Mouse (Mus musculus): ENCODE measurements around the gene Neurod2. TPM values are rescaled to one million over a fixed set of nuclear protein-coding genes. Genes with fewer than 3 reads are reported as not detected.
A peak's percentile ranks its signal among the peaks of the same experiment; 100 is the strongest.

Neurod2 gene
- total RNA-seq (2021), result not detected
- long read RNA-seq, experiment 1, result 0 reads
- long read RNA-seq, experiment 2, result 0 reads

GRCm38 (mm10) chr11:98329081-98329959, at the start of gene Neurod2:
Gene Neurod2 (minus strand): TSS chr11:98329648.
- intact Hi-C loops (cut with DNase I), result no loop called here
- DNase-seq, result no peak

- intact Hi-C loops (cut with DNase I), result no loop called here
- peak in 1 of 2 experiments; percentile 36 for DNase-seq
These were observed 48.3 kb upstream of the Neurod2 start for GRCm38 (mm10) chr11:98377787-98378186.

GRCm38 (mm10) chr11:98376756-98377155, 47.3 kb upstream of the Neurod2 start:
- intact Hi-C loops (cut with DNase I), result no loop called here

DNA sequence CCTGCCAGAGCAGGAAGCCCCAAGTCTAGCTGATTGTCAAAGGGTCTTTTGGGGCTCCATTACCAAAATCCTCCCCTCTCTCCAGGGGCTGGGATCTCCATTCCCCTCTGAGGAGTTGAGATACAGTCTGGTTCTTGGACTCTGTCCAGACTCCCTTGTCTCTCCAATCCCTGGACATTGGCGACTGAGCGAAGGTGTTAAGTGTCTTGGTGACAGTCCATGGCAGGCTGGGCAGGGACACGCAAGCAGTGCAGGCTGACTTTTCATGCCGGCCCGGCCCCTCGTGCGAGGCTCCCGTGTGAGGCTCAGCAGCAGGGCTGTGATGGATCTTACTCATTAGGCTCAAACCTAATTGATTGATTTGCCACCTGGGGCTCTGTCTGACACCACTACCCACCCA, 44.8 kb upstream of the Neurod2 start:
- no peak for DNase-seq
- intact Hi-C loops (cut with DNase I), result no loop called here

More at GRCm38 (mm10) chr11:98376756-98377155, 47.3 kb upstream of the Neurod2 start:
- no peak for DNase-seq

DNA sequence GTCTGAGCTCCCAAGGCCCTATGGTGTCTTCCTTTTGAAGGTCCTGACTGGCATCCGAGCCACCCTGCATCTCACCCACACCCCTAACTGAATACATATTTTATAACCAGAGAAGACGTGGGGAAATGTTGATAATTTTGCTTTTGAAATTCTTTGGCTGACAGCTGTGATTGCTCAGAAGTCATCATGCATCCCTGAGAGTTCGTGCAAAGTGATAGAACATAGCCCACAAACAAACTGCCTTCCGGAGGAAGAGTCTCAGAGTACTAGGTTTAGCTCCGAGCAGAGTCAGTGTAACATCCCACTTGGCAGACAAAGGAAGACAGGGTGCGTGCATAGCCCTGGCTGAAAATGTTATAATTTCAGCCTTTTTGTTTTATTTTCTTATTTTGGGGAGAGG, 43.8 kb upstream of the Neurod2 start:
- no peak for DNase-seq
- intact Hi-C loops (cut with DNase I), result no loop called here

DNA sequence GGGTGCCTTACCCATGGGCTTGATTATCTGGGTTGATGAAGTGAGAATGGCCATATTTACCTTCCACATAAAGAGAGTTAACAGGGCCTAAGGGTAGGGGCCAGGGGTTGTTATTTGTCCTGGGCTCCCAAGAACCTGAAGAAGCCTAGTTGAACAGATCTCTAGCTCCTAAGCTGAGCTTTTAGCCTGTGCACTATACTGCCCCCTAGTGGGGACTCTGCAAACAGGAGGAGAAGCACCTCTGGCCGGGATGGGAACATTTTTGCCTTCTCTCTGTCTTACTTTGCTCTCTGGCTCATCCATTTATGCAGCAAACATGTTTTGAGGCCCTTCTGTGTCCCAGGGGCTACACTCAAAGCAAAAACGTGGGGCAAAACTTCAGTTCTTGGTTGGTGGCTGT, 43.0 kb upstream of the Neurod2 start:
- peak in 1 of 2 experiments; percentile 57 for DNase-seq
- intact Hi-C loops (cut with DNase I), result no loop called here

DNA sequence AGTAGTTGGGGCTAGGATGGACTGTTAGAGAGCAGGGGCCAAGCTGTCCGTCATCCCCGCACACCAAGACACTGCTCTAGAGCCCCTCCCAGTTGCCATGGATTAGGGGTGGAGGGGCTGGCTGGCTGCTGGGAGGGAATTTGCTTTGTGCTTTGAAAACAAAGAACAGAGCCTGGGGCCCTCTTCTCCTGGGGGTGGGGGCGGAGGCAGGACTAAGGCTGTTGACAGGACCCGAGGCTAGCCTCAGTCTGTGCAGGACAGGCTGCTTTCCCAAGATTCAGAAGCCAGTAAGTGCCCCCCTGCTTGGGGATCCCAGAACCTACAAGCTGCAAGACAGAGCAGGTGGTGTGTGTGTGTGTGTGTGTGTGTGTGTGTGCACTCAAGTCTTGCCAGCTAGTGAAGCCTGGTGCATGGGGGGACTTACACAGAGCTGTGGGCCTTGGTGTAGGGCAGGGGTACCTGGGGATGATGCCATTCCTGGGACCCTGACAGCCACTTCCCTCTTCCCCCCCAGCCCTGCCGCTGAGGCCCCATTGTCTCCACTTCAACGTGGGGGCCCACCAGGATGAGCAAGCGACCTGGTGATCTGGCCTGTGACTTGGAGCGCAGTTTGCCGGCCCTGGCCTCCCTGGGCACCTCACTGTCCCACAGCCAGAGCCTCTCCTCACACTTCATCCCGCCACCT, 42.2 kb upstream of the Neurod2 start:
- intact Hi-C loops (cut with DNase I), result loop anchor here (1.0 kb wide), 1 partner anchor 26 kb away; no protein-coding TSS in a partner anchor

GRCm38 (mm10) chr11:98370588-98370987, 41.1 kb upstream of the Neurod2 start:
- intact Hi-C loops (cut with DNase I), result no loop called here
- no peak for DNase-seq

More for the DNA sequence above, 42.2 kb upstream of the Neurod2 start:
- no peak for DNase-seq

DNA sequence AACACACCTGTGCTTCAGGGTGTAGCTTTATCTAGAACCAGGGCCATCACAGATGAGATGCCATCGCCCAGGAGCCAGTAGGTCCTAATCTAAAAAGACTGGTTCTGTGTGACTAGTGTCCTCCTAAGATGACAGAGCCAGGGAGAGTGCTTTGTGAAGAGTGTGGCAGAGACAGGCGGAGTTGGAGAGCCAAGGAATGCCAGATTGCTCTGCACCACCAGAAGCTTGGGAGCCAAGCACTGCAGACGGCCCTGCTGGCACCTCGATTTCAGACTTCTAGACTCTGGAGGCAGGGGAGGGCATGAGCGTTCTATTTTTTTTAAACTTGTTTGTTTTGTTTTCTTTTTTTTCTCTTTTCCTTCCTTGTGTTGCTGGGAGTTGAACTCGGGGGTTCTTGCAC, 39.9 kb upstream of the Neurod2 start:
- DNase-seq, result no peak
- intact Hi-C loops (cut with DNase I), result no loop called here

GRCm38 (mm10) chr11:98367863-98368186, 38.4 kb upstream of the Neurod2 start:
- intact Hi-C loops (cut with DNase I), result no loop called here
- DNase-seq, result no peak

- intact Hi-C loops (cut with DNase I), result no loop called here
- no peak for DNase-seq
These were observed 37.9 kb upstream of the Neurod2 start for GRCm38 (mm10) chr11:98367171-98367862.

DNA sequence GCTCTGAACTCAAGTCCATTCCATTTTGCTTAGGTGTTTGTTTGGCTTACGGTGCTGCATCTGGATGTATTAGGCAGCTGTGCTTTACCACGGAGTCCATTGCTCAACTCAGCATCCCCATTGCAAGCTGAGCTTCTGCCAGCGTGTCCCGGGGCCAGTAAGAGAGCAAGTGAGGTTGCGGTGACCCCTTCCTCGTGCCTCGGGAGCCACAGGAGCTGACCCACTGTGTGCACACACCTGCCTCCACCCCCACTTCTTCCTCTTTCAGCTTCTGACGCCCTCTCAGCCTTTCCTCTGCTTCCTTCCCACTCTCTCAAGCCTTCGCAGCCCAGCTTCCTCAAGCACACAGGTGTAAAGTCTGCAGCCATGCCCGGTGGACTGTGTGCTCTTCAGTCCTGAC, 36.8 kb upstream of the Neurod2 start:
- intact Hi-C loops (cut with DNase I), result no loop called here
- no peak for DNase-seq

DNA sequence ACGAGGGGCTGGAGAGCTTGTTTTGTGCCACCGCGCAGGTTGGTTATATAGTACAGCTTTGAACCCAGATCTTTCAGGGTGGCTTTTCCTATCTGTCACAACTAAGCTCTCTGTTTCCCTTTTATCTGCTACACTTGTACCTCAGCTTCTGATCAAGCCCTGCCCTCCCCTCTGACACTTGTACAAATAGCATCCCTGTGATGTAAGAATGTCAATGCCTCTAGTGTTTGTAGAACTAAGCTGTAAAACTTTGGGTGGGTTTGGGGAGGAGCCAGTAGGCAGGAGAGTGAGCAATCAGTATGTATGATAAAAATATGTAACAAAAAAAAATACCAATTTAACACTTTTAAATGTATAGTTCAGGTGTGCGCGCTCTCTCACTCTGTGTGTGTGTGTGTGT, 35.0 kb upstream of the Neurod2 start:
- DNase-seq, result no peak
- intact Hi-C loops (cut with DNase I), result no loop called here

DNA sequence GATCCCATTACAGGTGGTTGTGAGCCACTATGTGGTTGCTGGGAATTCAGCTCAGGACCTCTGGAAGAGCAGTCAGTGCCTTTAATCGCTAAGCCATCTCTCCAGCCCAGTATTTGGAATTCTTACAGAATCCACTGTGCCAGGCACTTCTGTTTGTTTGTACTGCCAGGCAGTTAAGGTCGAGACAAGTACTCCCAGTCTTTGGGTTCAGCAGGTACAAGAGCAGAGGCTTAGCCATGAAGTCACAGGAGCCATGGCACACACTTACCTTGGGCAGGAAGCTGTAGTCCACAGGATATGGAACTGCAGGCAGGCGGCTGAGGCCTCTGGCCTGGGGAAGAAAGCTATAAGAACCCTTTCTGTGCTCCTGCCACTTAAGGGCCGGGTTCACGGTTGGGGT, 34.4 kb upstream of the Neurod2 start:
- no peak for DNase-seq
- intact Hi-C loops (cut with DNase I), result no loop called here

DNA sequence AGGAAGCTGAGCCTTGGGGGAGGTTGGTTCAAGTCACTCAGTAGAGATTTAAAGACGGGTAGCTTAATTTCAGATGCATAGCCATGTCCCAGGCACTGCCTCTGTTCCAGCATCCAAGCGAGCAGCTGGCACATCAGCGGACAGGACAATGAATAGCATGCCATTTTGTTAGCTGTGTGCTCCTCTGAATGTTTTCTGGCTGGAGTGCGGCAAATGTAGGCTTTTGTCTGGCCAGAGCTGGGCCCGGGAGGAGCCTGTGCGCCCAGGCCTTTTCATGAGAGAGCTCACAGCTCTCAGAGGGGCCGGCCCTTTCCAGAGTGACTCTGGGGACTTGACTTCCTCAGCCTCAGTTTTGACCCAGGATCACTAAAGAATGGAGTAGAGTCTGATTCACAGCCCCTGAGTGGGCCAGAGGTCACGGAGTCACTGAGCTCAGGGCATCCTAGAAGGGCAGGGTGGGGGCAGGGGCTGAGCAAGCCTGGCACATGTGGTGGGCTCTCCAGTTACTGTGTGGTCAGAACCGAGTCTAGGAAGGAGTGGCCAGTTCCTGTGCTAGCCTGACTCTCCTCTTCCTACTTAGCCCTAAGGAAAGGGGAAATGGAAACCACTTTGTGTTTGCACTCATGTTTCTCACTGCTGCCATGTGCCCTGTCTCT, 31.5 kb upstream of the Neurod2 start:
- DNase-seq, result no peak
- intact Hi-C loops (cut with DNase I), result no loop called here

DNA sequence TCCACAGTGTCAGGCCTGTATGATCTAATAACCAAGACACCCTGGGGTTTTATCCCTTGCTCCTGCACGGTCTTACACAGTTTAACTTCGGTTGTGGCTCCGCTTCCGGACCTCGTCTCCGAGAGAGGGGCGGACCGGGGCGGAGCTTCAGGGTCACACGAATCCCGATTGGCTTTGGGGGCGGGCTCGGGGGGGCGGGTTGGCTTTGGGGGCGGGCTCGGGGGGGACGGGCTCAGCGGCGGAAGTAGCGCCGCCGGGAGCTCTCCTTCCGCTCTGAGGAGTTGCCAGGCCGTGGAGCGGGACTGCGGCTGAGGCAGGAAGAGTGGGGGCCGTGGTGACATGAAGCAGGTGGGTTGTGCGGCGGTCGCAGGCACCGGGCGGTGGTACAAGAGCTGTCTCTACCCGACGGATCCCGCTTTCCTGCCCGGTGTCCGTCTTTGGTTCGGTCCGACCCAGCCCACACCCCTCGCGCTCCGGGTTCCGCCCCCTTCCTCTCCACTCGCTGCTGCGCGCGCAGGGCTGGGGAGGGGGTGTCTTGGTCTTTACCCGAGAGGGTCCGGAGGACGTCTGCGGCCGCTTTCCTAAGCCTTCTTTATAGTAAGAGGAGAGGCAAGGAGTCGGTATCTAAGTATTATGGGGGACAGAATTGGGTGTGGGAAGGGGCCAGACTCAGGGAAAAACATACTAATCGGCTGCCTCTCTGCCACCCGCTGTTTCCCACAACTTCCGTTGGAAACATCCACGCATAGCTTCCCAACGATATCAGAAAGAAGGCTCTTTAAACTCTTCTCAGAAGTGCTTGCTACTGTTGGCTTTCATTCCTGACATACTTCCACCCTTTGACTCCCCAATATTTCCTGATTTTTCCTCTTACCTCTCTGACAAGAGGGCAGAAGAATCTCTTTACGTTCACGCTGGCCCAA, 29.0 kb upstream of the Neurod2 start, which contains the start of gene Stard3:
Stard3 (plus strand) TSS at position 208 of the 923 bp plus-strand sequence.
- intact Hi-C loops (cut with DNase I), result loop anchor here (5.0 kb wide), 1 partner anchor 49 kb away; no protein-coding TSS in a partner anchor
- DNase-seq, result peak; percentile 83 to 89

- intact Hi-C loops (cut with DNase I), result loop anchor here (5.0 kb wide), 1 partner anchor 50 kb away; no protein-coding TSS in a partner anchor
These were observed 28.1 kb upstream of the Neurod2 start for GRCm38 (mm10) chr11:98357396-98358160.

GRCm38 (mm10) chr11:98356625-98357394, 27.4 kb upstream of the Neurod2 start:
- DNase-seq, result no peak
- intact Hi-C loops (cut with DNase I), result loop anchor here (5.0 kb wide), 1 partner anchor 50 kb away; no protein-coding TSS in a partner anchor

More at GRCm38 (mm10) chr11:98357396-98358160, 28.1 kb upstream of the Neurod2 start:
- DNase-seq, result no peak

Data from gastrocnemius, postnatal 36 days (tissue).